Mouse (Mus musculus) spleen, adult 2 months (tissue): Measurements from ENCODE around the gene Galk1. TPM values are rescaled to one million over a fixed set of nuclear protein-coding genes. Genes with fewer than 3 reads are reported as not detected.
"Not testable (repeated sequence)": the region's sequence is repeated elsewhere in the genome, so short reads cannot be mapped to it uniquely, and the experiment has no call there.

Source experiments
- DNase-seq, 2 experiments: peaks; one replicate each; pipeline versions ENCODE4 v3.0.0 to v3.0.0-alpha.2; 2012 to 2021; ENCODE audit warnings: low spot score in 2 of 2, low read depth in 1 of 2
- H3K27ac ChIP-seq: fragments of 200-500 bp; 2 replicates; pipeline ENCODE4 v1.5.1; 2012; ENCODE audit warnings: low read length, inconsistent platforms; ENCODE audit not compliant: insufficient read depth
- H3K27me3 ChIP-seq: fragments of 200-500 bp; 2 replicates; pipeline ENCODE4 v1.6.1; 2012; ENCODE audit warnings: mild to moderate bottlenecking, moderate library complexity, low read length, inconsistent platforms; ENCODE audit not compliant: control insufficient read depth, insufficient read depth
- H3K36me3 ChIP-seq: fragments of 200-500 bp; 2 replicates; pipeline ENCODE4 v1.6.1; 2012; ENCODE audit warnings: mild to moderate bottlenecking, low read length, inconsistent platforms; ENCODE audit not compliant: control insufficient read depth, insufficient read depth
- H3K4me1 ChIP-seq: fragments of 200-500 bp; 2 replicates; pipeline ENCODE4 v1.6.1; 2011; ENCODE audit warnings: inconsistent platforms; ENCODE audit not compliant: control insufficient read depth, insufficient read depth, insufficient read length
- H3K4me3 ChIP-seq: fragments of 200-500 bp; 2 replicates; pipeline ENCODE4 v1.5.1; 2011; ENCODE audit warnings: mild to moderate bottlenecking, inconsistent platforms; ENCODE audit not compliant: insufficient read depth, insufficient read length; ENCODE audit errors: extremely low read depth
- CTCF ChIP-seq: fragments of 200-500 bp; IDR thresholded peaks from 2 replicates; pipeline ENCODE4 v1.5.1; 2011; ENCODE audit warnings: mild to moderate bottlenecking, inconsistent platforms; ENCODE audit not compliant: insufficient read depth, insufficient read length, insufficient replicate concordance; ENCODE audit errors: extremely low read depth
- POLR2A ChIP-seq: fragments of 200-500 bp; IDR thresholded peaks from 2 replicates; pipeline ENCODE4 v1.6.1; 2011; ENCODE audit warnings: low read depth, low read length, inconsistent platforms
- WGBS: fragments of 180-500 bp; shearing (Covaris S2); methylation state at CpG from one replicate; pipeline ENCODE4 v1.1.7; 2018; 5-methylcytosine and 5-hydroxymethylcytosine counted together
- polyA plus RNA-seq: library from polyadenylated mRNA; depleted of rRNA; stranded (reverse); fragments of >200 nt; gene quantifications from 2 replicates; pipeline ENCODE4 v1.2.3, GENCODE M21; 2012

The Galk1 gene
- polyA plus RNA-seq, 1 experiment, result 30.8 TPM

DNA sequence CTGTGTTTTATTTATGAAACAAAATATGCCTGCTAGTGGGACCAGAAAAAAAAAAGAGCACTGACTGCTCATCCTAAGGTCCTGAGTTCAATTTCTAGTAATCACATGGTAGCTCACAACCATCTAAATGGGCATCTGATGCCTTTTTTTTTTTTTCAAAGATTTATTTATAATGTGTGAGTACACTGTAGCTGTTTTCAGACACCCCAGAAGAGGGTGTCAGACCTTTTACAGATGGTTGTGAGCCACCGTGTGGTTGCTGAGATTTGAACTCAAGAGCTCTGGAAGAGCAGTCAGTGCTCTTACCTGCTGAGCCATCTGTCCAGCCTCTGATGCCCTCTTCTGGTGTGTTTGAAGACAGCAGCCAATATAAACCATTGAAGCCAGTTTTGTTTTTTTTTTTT lies 8.0 kb upstream of the Galk1 start:
- 22% methylated on average over 1 of the region's 1 CpGs for WGBS

GRCm38 (mm10) chr11:116019976-116020411 lies 7.5 kb upstream of the Galk1 start:
- DNase-seq, result no peak
- 86% methylated on average over 2 of the region's 2 CpGs for WGBS
- H3K4me3 ChIP-seq, result no peak overlapping the region
- peaks cover 18% of the 10 kb centered on the region for H3K36me3 ChIP-seq
- H3K27me3 ChIP-seq, result no peaks in the 10 kb centered on the region
- no peaks in the 10 kb centered on the region; the same call in 1 of the 2 replicates for H3K4me1 ChIP-seq
- TF ChIP-seq CTCF (no peak), POLR2A (no peak)
- H3K27ac ChIP-seq, result no peak overlapping the region

More for the DNA sequence above, 8.0 kb upstream of the Galk1 start:
- no peaks in the 10 kb centered on the region for H3K27me3 ChIP-seq
- TF ChIP-seq CTCF (no peak), POLR2A (no peak)
- H3K27ac ChIP-seq, result no peak overlapping the region
- no peak overlapping the region for H3K4me3 ChIP-seq
- DNase-seq, result no peak
- peaks cover 18% of the 10 kb centered on the region for H3K36me3 ChIP-seq
- no peaks in the 10 kb centered on the region; the same call in 1 of the 2 replicates for H3K4me1 ChIP-seq

GRCm38 (mm10) chr11:116019360-116019791 lies 6.9 kb upstream of the Galk1 start:
- TF ChIP-seq POLR2A (no peak), CTCF (no peak)
- no peaks in the 10 kb centered on the region for H3K27me3 ChIP-seq
- H3K4me3 ChIP-seq, result no peak overlapping the region
- no peak overlapping the region for H3K27ac ChIP-seq
- no peak for DNase-seq
- no peaks in the 10 kb centered on the region for H3K4me1 ChIP-seq
- WGBS, result 95% methylated on average over 1 of the region's 1 CpGs
- H3K36me3 ChIP-seq, result peaks cover 18% of the 10 kb centered on the region

- DNase-seq, H3K27ac ChIP-seq, H3K4me3 ChIP-seq, H3K27me3 ChIP-seq, H3K4me1 ChIP-seq: not testable (repeated sequence)
- peaks cover 18% of the 10 kb centered on the region for H3K36me3 ChIP-seq
- 93% methylated on average over 4 of the region's 4 CpGs for WGBS
These were observed 6.3 kb upstream of the Galk1 start for GRCm38 (mm10) chr11:116018867-116019266.

- Histone ChIP-seq H3K4me3 (no peak overlapping the region), H3K4me1 (peaks cover 1% of the 10 kb centered on the region; the same call in 1 of the 2 replicates), H3K27ac (no peak overlapping the region), H3K36me3 (peaks cover 12% of the 10 kb centered on the region), H3K27me3 (no peaks in the 10 kb centered on the region)
- WGBS, result 48% methylated on average over 6 of the region's 6 CpGs
- peak; percentile 35; the same call in 1 of the 2 replicates for TF ChIP-seq CTCF
- no peak for TF ChIP-seq POLR2A
- peak in 1 of 2 experiments; percentile 42 for DNase-seq
These were observed 5.6 kb upstream of the Galk1 start for GRCm38 (mm10) chr11:116018106-116018505.

DNA sequence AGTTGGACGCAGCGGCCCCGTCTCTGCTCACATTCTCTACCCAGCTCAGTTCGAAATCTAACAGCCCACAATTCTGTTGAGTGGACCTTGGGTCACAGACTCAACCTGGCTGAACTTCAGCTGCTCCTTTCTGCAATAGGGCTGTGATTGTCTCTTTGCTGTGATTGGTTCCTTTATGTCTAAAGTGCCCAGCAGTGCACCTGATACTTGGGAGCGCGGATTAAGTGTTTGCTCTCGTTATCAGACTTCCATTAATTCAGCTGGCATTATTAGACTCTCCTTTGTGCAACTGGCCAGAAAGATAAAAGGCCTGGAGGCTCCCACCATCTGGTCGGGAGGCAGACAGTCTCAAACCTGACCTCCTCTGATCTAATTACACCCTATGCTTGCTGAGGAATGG lies 2.3 kb upstream of the Galk1 start:
- Histone ChIP-seq H3K36me3 (peaks cover under 1% of the 10 kb centered on the region; the same call in 1 of the 2 replicates), H3K4me3 (no peak overlapping the region), H3K27ac (no peak overlapping the region), H3K27me3 (no peaks in the 10 kb centered on the region), H3K4me1 (peaks cover 7% of the 10 kb centered on the region)
- DNase-seq, result no peak
- 83% methylated on average over 8 of the region's 8 CpGs for WGBS
- TF ChIP-seq POLR2A (no peak), CTCF (no peak)

DNA sequence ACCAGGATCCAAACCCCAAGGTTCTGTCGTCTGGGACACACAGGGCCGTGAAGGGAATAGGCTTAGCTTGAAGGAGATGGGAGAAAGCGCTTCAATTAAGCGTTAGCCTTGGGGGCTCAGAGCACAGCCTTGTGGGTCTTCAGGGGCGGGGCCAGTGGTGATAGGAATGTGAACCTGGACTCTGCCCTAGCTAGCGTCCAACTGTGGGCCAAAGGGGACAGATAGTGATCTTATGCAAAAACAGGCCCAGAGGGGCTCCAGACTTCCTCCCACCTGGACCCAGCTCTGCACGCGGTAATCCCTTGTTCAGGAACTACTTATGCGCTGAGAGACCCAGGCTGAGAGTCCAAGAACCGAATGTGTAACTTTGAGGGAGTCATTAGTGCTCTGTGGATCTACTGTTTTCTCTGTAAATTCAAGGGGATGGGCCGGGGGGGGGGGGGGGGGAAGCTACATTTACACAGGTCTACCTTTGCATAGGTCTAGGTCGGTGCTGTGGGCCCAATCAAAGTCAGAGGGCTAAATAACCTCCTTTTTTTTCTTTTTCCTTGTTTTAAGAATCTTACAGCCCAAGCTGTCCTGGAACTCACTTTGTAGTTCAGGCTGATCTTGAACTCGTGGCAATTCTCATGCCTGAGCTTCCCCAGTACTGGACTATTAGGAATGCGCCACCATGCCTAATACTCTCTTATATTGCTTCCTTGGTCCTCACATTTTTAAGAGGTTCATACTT lies 824 bp downstream of the Galk1 start:
- TF ChIP-seq POLR2A, result no peak
- TF ChIP-seq CTCF, result no peak
- WGBS, result 42% methylated on average over 14 of the region's 14 CpGs
- Histone ChIP-seq H3K27ac (peak overlapping the region; percentile 44; the same call in 1 of the 2 replicates), H3K36me3 (peaks cover 3% of the 10 kb centered on the region; the same call in 1 of the 2 replicates), H3K27me3 (no peaks in the 10 kb centered on the region), H3K4me1 (peaks cover 7% of the 10 kb centered on the region), H3K4me3 (peak overlapping the region; percentile 79; the same call in 1 of the 2 replicates)
- no peak for DNase-seq
